Mouse (Mus musculus): ENCODE results near the gene Caln1.

Caln1 gene

GRCm38 (mm10) chr5:130394386-130394785, 25.1 kb downstream of the Caln1 start:
- DNase-seq (ENCODE audit: low read depth, low spot score), result no peak

GRCm38 (mm10) chr5:130395142-130395541, 25.9 kb downstream of the Caln1 start:
- DNase-seq (ENCODE audit: low read depth, low spot score), result no peak

- no peak for DNase-seq (ENCODE audit: low read depth, low spot score)
These were observed 31.1 kb downstream of the Caln1 start for GRCm38 (mm10) chr5:130400136-130400917.

- DNase-seq (ENCODE audit: low read depth, low spot score), result peak; percentile 13
These were observed 35.9 kb downstream of the Caln1 start for GRCm38 (mm10) chr5:130405201-130405600.

GRCm38 (mm10) chr5:130409706-130410105, 40.5 kb downstream of the Caln1 start:
- DNase-seq (ENCODE audit: low read depth, low spot score), result no peak

GRCm38 (mm10) chr5:130411516-130411915, 42.3 kb downstream of the Caln1 start:
- DNase-seq (ENCODE audit: low read depth, low spot score), result no peak

GRCm38 (mm10) chr5:130447438-130447837, 78.2 kb downstream of the Caln1 start:
- DNase-seq (ENCODE audit: low read depth, low spot score), result no peak

GRCm38 (mm10) chr5:130448491-130448890, 79.2 kb downstream of the Caln1 start:
- no peak for DNase-seq (ENCODE audit: low read depth, low spot score)

- DNase-seq (ENCODE audit: low read depth, low spot score), result no peak
These were observed 79.9 kb downstream of the Caln1 start for GRCm38 (mm10) chr5:130448931-130449856.

- no peak for DNase-seq (ENCODE audit: low read depth, low spot score)
These were observed 80.8 kb downstream of the Caln1 start for GRCm38 (mm10) chr5:130450031-130450541.

GRCm38 (mm10) chr5:130458076-130458475, 88.8 kb downstream of the Caln1 start:
- peak; percentile 8 for DNase-seq (ENCODE audit: low read depth, low spot score)

- DNase-seq (ENCODE audit: low read depth, low spot score), result no peak
These were observed 103.0 kb downstream of the Caln1 start for GRCm38 (mm10) chr5:130472209-130472608.

GRCm38 (mm10) chr5:130474876-130475275, 105.6 kb downstream of the Caln1 start:
- DNase-seq (ENCODE audit: low read depth, low spot score), result no peak

- no peak for DNase-seq (ENCODE audit: low read depth, low spot score)
These were observed 107.5 kb downstream of the Caln1 start for GRCm38 (mm10) chr5:130476741-130477140.

- no peak for DNase-seq (ENCODE audit: low read depth, low spot score)
These were observed 111.0 kb downstream of the Caln1 start for GRCm38 (mm10) chr5:130480290-130480689.

- no peak for DNase-seq (ENCODE audit: low read depth, low spot score)
These were observed 122.2 kb downstream of the Caln1 start for GRCm38 (mm10) chr5:130491471-130491870.

GRCm38 (mm10) chr5:130492305-130492704, 123.0 kb downstream of the Caln1 start:
- no peak for DNase-seq (ENCODE audit: low read depth, low spot score)

GRCm38 (mm10) chr5:130502541-130502940, 133.3 kb downstream of the Caln1 start:
- DNase-seq (ENCODE audit: low read depth, low spot score), result no peak

- no peak for DNase-seq (ENCODE audit: low read depth, low spot score)
These were observed 135.6 kb downstream of the Caln1 start for GRCm38 (mm10) chr5:130504891-130505290.

GRCm38 (mm10) chr5:130510516-130510915, 141.3 kb downstream of the Caln1 start:
- no peak for DNase-seq (ENCODE audit: low read depth, low spot score)

GRCm38 (mm10) chr5:130515395-130515794, 146.1 kb downstream of the Caln1 start:
- DNase-seq (ENCODE audit: low read depth, low spot score), result no peak

- no peak for DNase-seq (ENCODE audit: low read depth, low spot score)
These were observed 151.3 kb downstream of the Caln1 start for GRCm38 (mm10) chr5:130520527-130520926.

Data from retina, adult 2 months (tissue).